In the genomic region with DNA sequence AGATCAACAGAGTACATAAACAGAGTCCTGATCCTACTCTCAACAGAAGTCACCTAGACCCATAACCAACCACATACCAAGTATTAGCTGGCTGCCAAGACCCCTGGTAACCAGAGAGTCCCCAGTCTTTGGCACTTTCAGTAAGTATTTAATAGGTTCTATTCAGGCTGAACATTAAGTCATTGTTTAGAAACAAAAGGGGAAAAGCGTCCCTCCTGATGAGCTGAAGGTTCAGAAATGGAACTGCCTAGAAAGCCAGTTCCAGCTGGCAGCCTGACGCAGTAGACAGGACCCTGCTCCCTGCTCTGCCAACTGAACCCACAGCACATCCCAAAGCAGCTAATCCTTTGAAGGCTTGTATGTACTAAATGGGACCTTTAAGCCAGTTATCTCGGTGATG, we compare ENCODE assay signal across 32 mouse cellular contexts. TPM values are rescaled to one million over a fixed set of nuclear protein-coding genes. Genes with fewer than 3 reads are reported as not detected.
"Had no signal": no experiment of that assay in that cellular context is flagged by ENCODE, and none has a peak within 500 bp of the region (broad histone marks: within the 10 kb centered on the region; RNA-seq: fewer than 3 reads in every experiment).

No protein-coding gene starts in this region.

- H3K9ac ChIP-seq: heart, embryonic 13.5 days; heart, embryonic 15.5 days; hindbrain, embryonic 13.5 days; hindbrain, embryonic 15.5 days; kidney, embryonic 15.5 days; limb, embryonic 13.5 days; limb, embryonic 15.5 days; liver, embryonic 12.5 days; liver, embryonic 14.5 days had no signal

- H3K9me3 ChIP-seq: heart, embryonic 13.5 days; heart, embryonic 15.5 days; hindbrain, embryonic 13.5 days; hindbrain, embryonic 15.5 days; kidney, embryonic 15.5 days; limb, embryonic 13.5 days; limb, embryonic 15.5 days; liver, embryonic 12.5 days had no signal

- H3K27ac ChIP-seq: heart, adult 2 months; heart, embryonic 13.5 days; heart, embryonic 15.5 days; hindbrain, embryonic 13.5 days; hindbrain, embryonic 15.5 days; hindbrain, postnatal 0 days; kidney, embryonic 15.5 days; kidney, postnatal 0 days; limb, embryonic 13.5 days; limb, embryonic 15.5 days; liver, embryonic 12.5 days; liver, embryonic 14.5 days had no signal

- H3K36me3 ChIP-seq: heart, embryonic 13.5 days; heart, embryonic 15.5 days; hindbrain, embryonic 13.5 days; hindbrain, embryonic 15.5 days; kidney, embryonic 15.5 days; limb, embryonic 13.5 days; limb, embryonic 15.5 days; liver, embryonic 12.5 days had no signal

- DNase-seq: gastrocnemius, postnatal 14 days; gastrocnemius, postnatal 36 days; heart, adult 11 months; heart, adult 2 months; heart, postnatal 14 days; heart, postnatal 36 days; kidney, adult 11 months; kidney, adult 2 months; kidney, adult 9 months; kidney, postnatal 14 days; kidney, postnatal 36 days; layer of hippocampus, adult 9-11 months; layer of hippocampus, postnatal 36 days; left cerebral cortex, postnatal 4 days had no signal

- ATAC-seq: hindbrain, postnatal 0 days; intestine, embryonic 16.5 days; liver, embryonic 12.5 days had no signal

- H3K4me2 ChIP-seq: heart, embryonic 11.5 days; heart, embryonic 13.5 days; heart, embryonic 15.5 days; hindbrain, embryonic 13.5 days; hindbrain, embryonic 15.5 days; kidney, embryonic 15.5 days; limb, embryonic 13.5 days; limb, embryonic 15.5 days; liver, embryonic 12.5 days had no signal

- H3K4me3 ChIP-seq: heart, adult 2 months; heart, embryonic 13.5 days; heart, embryonic 15.5 days; hindbrain, embryonic 13.5 days; hindbrain, embryonic 15.5 days; kidney, embryonic 15.5 days; limb, embryonic 13.5 days; limb, embryonic 15.5 days; liver, embryonic 12.5 days had no signal

RNA-seq across cellular contexts. Expression of gene Morn5, which starts 39.9 kb away (rescaled TPM):
- polyA plus RNA-seq: heart, embryonic 13.5 days; heart, postnatal 0 days; intestine, embryonic 14.5 days; large intestine, adult 2 months; limb, embryonic 11.5 days; limb, embryonic 15.5 days; liver, adult 2 months; liver, embryonic 14.5 days had no signal
